Mouse (Mus musculus) myocyte (in vitro differentiated cells): Measurements from ENCODE around the gene Cab39l. TPM values are rescaled to one million over a fixed set of nuclear protein-coding genes. Genes with fewer than 3 reads are reported as not detected.
"Not testable (repeated sequence)": the region's sequence is repeated elsewhere in the genome, so short reads cannot be mapped to it uniquely, and the experiment has no call there.

Experiments
- H3K27me3 ChIP-seq: one replicate; pipeline ENCODE4 v1.6.1; 2011; ENCODE audit not compliant: control insufficient read depth, insufficient read depth, insufficient read length
- H3K36me3 ChIP-seq: one replicate; pipeline ENCODE4 v1.6.1; 2011; ENCODE audit not compliant: control insufficient read depth, insufficient read depth
- H3K4me2 ChIP-seq: one replicate; pipeline ENCODE4 v1.6.1; 2011; ENCODE audit warnings: low read depth, control low read depth
- H3K4me3 ChIP-seq: one replicate; pipeline ENCODE4 v1.5.1; 2011; ENCODE audit warnings: mild to moderate bottlenecking, control low read depth, moderate library complexity
- H3K79me2 ChIP-seq: one replicate; pipeline ENCODE4 v1.6.1; 2011; ENCODE audit not compliant: control insufficient read depth, insufficient read depth
- H3ac ChIP-seq: one replicate; pipeline ENCODE4 v1.6.1; 2011; ENCODE audit not compliant: control insufficient read depth, insufficient read length
- CEBPB ChIP-seq: IDR thresholded peaks from 2 replicates; pipeline ENCODE4 v1.6.1; 2011; ENCODE audit warnings: mild to moderate bottlenecking, moderate library complexity; ENCODE audit not compliant: poor library complexity, insufficient read depth, severe bottlenecking
- E2F4 ChIP-seq: IDR thresholded peaks from one replicate; pipeline ENCODE4 v1.6.1; 2011; ENCODE audit warnings: mild to moderate bottlenecking, control low read depth, moderate library complexity; ENCODE audit not compliant: insufficient read depth
- MAX ChIP-seq: IDR thresholded peaks from one replicate; pipeline ENCODE4 v1.6.1; 2011; ENCODE audit warnings: low read depth, mild to moderate bottlenecking, control low read depth
- MYOD1 ChIP-seq, 3 experiments: IDR thresholded peaks; one replicate each; pipeline ENCODE4 v1.6.1; 2011; ENCODE audit warnings: control low read depth in 2 of 3, low read depth in 2 of 3, mild to moderate bottlenecking in 2 of 3, moderate library complexity in 1 of 3; ENCODE audit not compliant: insufficient read length in 2 of 3, control insufficient read depth in 1 of 3
- MYOG ChIP-seq, 3 experiments: IDR thresholded peaks; one replicate each; pipeline ENCODE4 v1.6.1; 2011; ENCODE audit warnings: control low read depth in 2 of 3, low read depth in 2 of 3, mild to moderate bottlenecking in 2 of 3; ENCODE audit not compliant: insufficient read length in 2 of 3, control insufficient read depth in 1 of 3, insufficient read depth in 1 of 3
- POLR2A ChIP-seq: IDR thresholded peaks from one replicate; pipeline ENCODE4 v1.6.1; 2011; ENCODE audit warnings: low read depth, mild to moderate bottlenecking, control low read depth, moderate library complexity; ENCODE audit not compliant: insufficient read length
- POLR2AphosphoS2 ChIP-seq: IDR thresholded peaks from one replicate; pipeline ENCODE4 v1.6.1; 2011; ENCODE audit warnings: low read depth, control low read depth; ENCODE audit not compliant: insufficient read length
- REST ChIP-seq: IDR thresholded peaks from one replicate; pipeline ENCODE4 v1.6.1; 2011; ENCODE audit warnings: mild to moderate bottlenecking, control low read depth, moderate library complexity; ENCODE audit not compliant: insufficient read depth, insufficient read length
- SRF ChIP-seq: IDR thresholded peaks from one replicate; pipeline ENCODE4 v1.6.1; 2011; ENCODE audit warnings: low read depth; ENCODE audit not compliant: control insufficient read depth, insufficient read length
- TCF12 ChIP-seq: IDR thresholded peaks from one replicate; pipeline ENCODE4 v1.6.1; 2011; ENCODE audit warnings: mild to moderate bottlenecking, control low read depth; ENCODE audit not compliant: poor library complexity, insufficient read depth, severe bottlenecking
- TCF3 ChIP-seq: IDR thresholded peaks from one replicate; pipeline ENCODE4 v1.6.1; 2011; ENCODE audit warnings: low read depth, control low read depth; ENCODE audit not compliant: insufficient read length
- USF1 ChIP-seq: IDR thresholded peaks from one replicate; pipeline ENCODE4 v1.6.1; 2011; ENCODE audit warnings: low read depth, mild to moderate bottlenecking, control low read depth, moderate library complexity
- polyA plus RNA-seq: library from polyadenylated mRNA; unstranded; fragments of >200 nt; fragmentation: generic; extraction: Trizol; gene quantifications from one replicate; pipeline ENCODE4 v1.2.1, GENCODE M21; 2012; ENCODE audit warnings: missing spikeins

Gene Cab39l
- polyA plus RNA-seq, 1 experiment: 8.3 TPM

DNA sequence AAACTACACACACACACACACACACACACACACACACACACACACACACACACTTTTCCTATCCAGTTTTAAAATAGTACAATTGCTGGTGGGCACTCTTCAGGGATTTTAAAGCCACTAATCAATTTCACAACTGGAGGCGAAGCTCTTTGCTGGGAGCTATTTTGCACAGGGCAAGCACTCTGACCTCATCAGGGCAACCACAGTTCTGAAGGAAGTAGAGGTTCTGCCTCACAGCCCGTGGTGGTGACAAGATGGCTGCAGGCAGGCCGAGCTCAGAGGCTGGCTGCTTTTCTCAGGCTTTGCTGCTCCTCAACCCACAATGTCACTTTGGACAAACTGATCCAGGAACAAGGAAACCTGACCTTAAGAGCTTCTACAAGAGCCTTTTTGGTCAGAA, 166.2 kb downstream of the Cab39l start:
- Histone ChIP-seq H3K27me3 (no peaks in the 10 kb centered on the region), H3K36me3 (no peaks in the 10 kb centered on the region), H3K79me2 (no peaks in the 10 kb centered on the region), H3ac (no peak overlapping the region), H3K4me2 (no peak overlapping the region), H3K4me3 (no peak overlapping the region)
- TF ChIP-seq POLR2AphosphoS2 (no peak), SRF (no peak), CEBPB (no peak), E2F4 (no peak), REST (no peak), TCF12 (no peak), TCF3 (no peak), MYOG (IDR thresholded peaks at IDR 0.05; ENCODE audit: control insufficient read depth in 1 of 3, insufficient read depth in 1 of 3, insufficient read length in 2 of 3, low read depth in 2 of 3) (no peak), USF1 (no peak), POLR2A (no peak), MYOD1 (IDR thresholded peaks at IDR 0.05; ENCODE audit: control insufficient read depth in 1 of 3, insufficient read length in 2 of 3, low read depth in 2 of 3) (no peak), MAX (no peak)

DNA sequence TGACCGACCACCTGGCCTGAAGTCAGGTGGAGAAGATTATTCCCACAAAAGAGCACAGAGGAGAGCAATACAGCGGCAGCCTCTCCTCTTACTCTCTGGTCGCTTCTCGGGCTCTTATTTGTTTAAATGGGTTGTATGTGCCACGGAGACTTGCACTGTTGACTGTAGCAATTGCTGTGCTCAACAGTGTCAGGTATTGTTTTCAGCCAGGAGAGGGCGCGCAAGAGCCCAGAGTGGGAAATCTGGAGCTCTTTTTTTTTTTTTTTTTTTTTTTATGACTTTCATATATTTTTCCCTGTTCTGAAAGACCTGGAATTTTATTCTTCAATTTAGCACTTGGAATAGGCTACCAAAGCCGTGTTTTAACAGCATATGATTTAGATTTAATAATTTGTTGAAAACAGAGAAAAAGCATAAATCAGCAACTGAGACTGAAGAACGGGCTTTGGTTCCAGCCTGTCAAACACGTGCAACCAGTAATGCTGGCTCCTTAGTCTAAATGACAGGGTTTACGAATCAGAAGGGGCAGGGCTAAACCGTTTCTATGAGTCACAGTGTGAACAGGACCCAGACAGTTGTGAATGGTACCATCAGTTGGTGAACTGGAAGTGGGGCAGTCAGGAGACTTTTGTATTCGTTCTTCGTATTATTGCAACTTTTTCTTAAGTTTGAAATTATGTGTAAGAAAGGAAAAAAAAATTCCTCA, 172.3 kb downstream of the Cab39l start:
- Histone ChIP-seq H3K27me3 (no peaks in the 10 kb centered on the region), H3K79me2 (no peaks in the 10 kb centered on the region), H3ac (no peak overlapping the region), H3K4me2 (no peak overlapping the region), H3K4me3 (no peak overlapping the region), H3K36me3 (no peaks in the 10 kb centered on the region)
- TF ChIP-seq USF1 (no peak), POLR2AphosphoS2 (no peak), MYOD1 (IDR thresholded peaks at IDR 0.05; ENCODE audit: control insufficient read depth in 1 of 3, insufficient read length in 2 of 3, low read depth in 2 of 3) (no peak), MAX (no peak), CEBPB (no peak), TCF3 (no peak), SRF (no peak), POLR2A (no peak), E2F4 (no peak), MYOG (IDR thresholded peaks at IDR 0.05; ENCODE audit: control insufficient read depth in 1 of 3, insufficient read depth in 1 of 3, insufficient read length in 2 of 3, low read depth in 2 of 3) (no peak), TCF12 (no peak), REST (no peak)

DNA sequence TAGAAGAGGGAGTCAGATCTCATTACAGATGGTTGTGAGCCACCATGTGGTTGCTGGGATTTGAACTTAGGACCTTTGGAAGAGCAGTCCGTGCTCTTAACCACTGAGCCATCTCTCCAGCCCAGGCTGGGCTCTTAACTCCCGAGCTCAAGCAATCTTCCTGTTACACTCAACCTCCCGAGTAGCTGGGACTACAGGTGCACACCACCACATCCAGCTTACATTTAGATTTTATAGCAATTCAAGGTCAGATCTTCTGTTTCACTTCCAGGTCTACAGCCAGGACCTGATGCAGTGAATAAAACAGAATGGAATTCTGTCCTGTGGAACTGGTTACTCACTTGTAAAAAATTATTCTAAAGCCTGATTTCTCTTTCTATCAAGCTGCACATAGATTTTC, 173.4 kb downstream of the Cab39l start:
- H3ac ChIP-seq, H3K4me2 ChIP-seq, H3K4me3 ChIP-seq, H3K79me2 ChIP-seq, H3K36me3 ChIP-seq, H3K27me3 ChIP-seq: not testable (repeated sequence)

DNA sequence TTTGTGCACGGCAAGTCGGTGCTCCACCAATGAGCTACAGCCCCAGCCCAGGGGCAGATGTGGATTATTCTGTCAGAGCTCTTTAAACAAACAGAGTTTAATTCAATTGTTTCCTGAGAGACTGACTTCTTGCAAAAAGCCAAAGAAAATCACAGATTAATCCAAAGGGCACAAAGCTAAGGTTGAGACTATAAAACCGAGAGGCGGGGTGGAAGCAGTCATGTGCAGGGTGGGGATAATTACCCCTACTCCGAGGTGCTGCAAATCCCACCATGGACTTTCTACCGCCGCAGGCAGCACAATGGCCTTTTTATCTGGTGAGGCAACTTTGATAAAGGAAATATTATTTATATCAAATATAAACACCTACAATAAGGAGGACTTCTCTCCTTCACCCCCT, 176.0 kb downstream of the Cab39l start:
- no peaks in the 10 kb centered on the region for H3K36me3 ChIP-seq
- no peak for TF ChIP-seq REST
- TF ChIP-seq MYOG (IDR thresholded peaks at IDR 0.05; ENCODE audit: control insufficient read depth in 1 of 3, insufficient read depth in 1 of 3, insufficient read length in 2 of 3, low read depth in 2 of 3): no peak
- no peak for TF ChIP-seq TCF3
- no peak for TF ChIP-seq POLR2AphosphoS2
- no peak for TF ChIP-seq E2F4
- no peak for TF ChIP-seq CEBPB
- TF ChIP-seq TCF12: no peak
- no peak for TF ChIP-seq USF1
- TF ChIP-seq MAX: no peak
- TF ChIP-seq MYOD1 (IDR thresholded peaks at IDR 0.05; ENCODE audit: control insufficient read depth in 1 of 3, insufficient read length in 2 of 3, low read depth in 2 of 3): no peak
- no peak for TF ChIP-seq POLR2A
- no peak for TF ChIP-seq SRF
- H3K27me3 ChIP-seq: no peaks in the 10 kb centered on the region
- no peak overlapping the region for H3K4me2 ChIP-seq
- no peaks in the 10 kb centered on the region for H3K79me2 ChIP-seq
- H3K4me3 ChIP-seq: no peak overlapping the region
- H3ac ChIP-seq: no peak overlapping the region

DNA sequence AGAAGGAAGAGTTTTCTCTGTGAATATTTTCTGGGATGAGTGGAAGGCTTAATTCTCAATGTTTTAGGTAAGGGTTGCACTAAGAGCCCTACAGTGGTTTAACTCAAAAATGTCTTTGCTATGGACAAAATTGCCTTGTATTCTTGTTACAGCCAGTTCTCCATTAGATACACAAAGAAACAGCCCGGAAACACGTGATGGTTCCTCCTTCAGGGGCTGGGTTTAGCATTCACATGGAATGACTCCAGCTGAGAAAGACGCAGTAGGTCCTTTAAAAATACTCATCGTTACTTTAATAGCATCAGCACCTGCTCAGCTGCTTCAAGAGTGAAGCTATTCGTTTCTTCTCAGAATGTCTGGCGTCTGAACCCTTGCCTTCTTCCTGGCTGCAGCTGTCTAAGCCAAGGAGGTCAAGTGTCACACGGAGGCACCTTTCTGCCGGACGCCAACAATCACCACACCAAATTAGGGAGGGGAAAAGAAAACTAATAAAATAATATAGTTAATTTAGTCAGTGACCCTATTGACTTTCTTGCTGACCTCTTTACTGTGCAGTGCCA, 183.6 kb downstream of the Cab39l start:
- no peaks in the 10 kb centered on the region for H3K79me2 ChIP-seq
- H3ac ChIP-seq: no peak overlapping the region
- peaks cover 19% of the 10 kb centered on the region for H3K27me3 ChIP-seq
- H3K4me2 ChIP-seq: peak overlapping the region; percentile 45
- TF ChIP-seq POLR2AphosphoS2 (no peak), USF1 (peak; percentile 66), POLR2A (no peak), TCF12 (peak; percentile 70), REST (no peak), MYOD1 (IDR thresholded peaks at IDR 0.05; ENCODE audit: control insufficient read depth in 1 of 3, insufficient read length in 2 of 3, low read depth in 2 of 3) (peak; percentile 65 to 88 (median 81)), E2F4 (no peak), MYOG (IDR thresholded peaks at IDR 0.05; ENCODE audit: control insufficient read depth in 1 of 3, insufficient read depth in 1 of 3, insufficient read length in 2 of 3, low read depth in 2 of 3) (peak; percentile 37 to 84 (median 83)), CEBPB (no peak)
- no peaks in the 10 kb centered on the region for H3K36me3 ChIP-seq
- no peak overlapping the region for H3K4me3 ChIP-seq
